Mouse (Mus musculus): ENCODE results near the gene Ltbp3.

DNA sequence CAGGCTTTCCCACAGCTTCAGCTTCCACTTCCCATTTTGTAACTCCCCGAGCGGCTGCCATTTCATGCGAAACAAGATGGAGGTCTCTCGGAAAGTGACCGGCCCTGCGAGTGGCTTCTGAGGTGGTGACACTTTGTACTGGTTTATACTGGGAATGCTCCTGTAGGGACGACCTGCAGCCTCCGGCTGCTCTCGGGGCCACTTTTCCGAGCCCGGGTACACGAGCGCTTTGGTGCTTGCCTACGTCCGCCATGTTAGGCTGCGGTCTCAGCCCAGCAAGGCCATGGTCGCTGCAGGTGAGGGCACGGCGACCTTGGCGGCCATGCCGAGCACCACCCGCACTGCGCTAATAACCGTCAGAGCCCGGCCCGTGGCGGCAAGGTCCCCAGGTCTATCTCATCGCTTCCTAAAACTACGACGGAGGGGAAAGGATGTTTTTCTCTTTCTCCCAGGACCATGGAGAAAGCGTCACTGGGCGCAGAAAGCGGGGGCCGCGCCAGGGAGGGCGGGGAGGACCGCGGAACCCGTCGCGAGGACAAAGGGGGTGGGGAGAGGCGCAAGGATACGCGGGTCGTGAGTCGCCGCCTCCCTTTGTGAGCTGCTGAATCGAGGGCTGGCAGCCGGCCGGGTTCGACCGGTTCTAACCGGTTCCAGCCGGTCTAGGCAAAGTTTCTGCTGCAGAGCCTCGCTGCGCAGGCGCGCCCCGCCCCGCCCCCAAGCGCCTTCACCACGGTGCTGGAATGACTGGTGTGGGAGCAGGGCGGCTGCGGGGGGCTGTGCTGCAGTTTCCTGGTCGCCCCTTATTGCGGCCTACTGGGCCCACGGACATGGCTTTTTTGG, 62.6 kb downstream of the Ltbp3 start:
- TF ChIP-seq CTCF (IDR thresholded peaks at IDR 0.05; ENCODE audit: control insufficient read depth, insufficient read depth, low read length) (no peak), POLR2A (IDR thresholded peaks at IDR 0.05; ENCODE audit: borderline replicate concordance, control insufficient read depth, low read depth, low read length) (peak; percentile 87)
